Mouse (Mus musculus) neural tube, embryonic 13.5 days (tissue): Measurements from ENCODE around the gene Ltbr. TPM values are rescaled to one million over a fixed set of nuclear protein-coding genes. Genes with fewer than 3 reads are reported as not detected.

Source experiments
- ATAC-seq: fragments of 200-750 bp; cut with Nextera tagmentation; 2 replicates; pipeline ENCODE4 v1.8.0; 2017; ENCODE audit warnings: low read depth, mild to moderate bottlenecking, moderate TSS enrichment, moderate library complexity
- H3K27ac ChIP-seq: fragments of 300-500 bp; sonication (generic); replicated peaks from 2 replicates; pipeline ENCODE4 v1.5.1; 2015; ENCODE audit warnings: moderate library complexity, mild to moderate bottlenecking, inconsistent platforms
- H3K27me3 ChIP-seq: fragments of 300-500 bp; sonication (generic); 2 replicates; pipeline ENCODE4 v1.6.1; 2015; ENCODE audit warnings: mild to moderate bottlenecking, inconsistent platforms
- H3K36me3 ChIP-seq: fragments of 300-500 bp; sonication (generic); 2 replicates; pipeline ENCODE4 v1.6.1; 2015; ENCODE audit warnings: mild to moderate bottlenecking, inconsistent platforms
- H3K4me1 ChIP-seq: fragments of 300-500 bp; sonication (generic); replicated peaks from 2 replicates; pipeline ENCODE4 v1.6.1; 2015; ENCODE audit warnings: inconsistent platforms
- H3K4me2 ChIP-seq: fragments of 300-500 bp; sonication (generic); 2 replicates; pipeline ENCODE4 v1.6.1; 2015; ENCODE audit warnings: inconsistent platforms, mild to moderate bottlenecking, moderate library complexity
- H3K4me3 ChIP-seq: fragments of 300-500 bp; sonication (generic); 2 replicates; pipeline ENCODE4 v1.5.1; 2015; ENCODE audit warnings: mild to moderate bottlenecking, inconsistent platforms
- H3K9ac ChIP-seq: fragments of 300-500 bp; sonication (generic); 2 replicates; pipeline ENCODE4 v1.6.1; 2015; ENCODE audit warnings: moderate library complexity, mild to moderate bottlenecking, inconsistent platforms
- H3K9me3 ChIP-seq: fragments of 300-500 bp; sonication (generic); 2 replicates; pipeline ENCODE4 v1.6.1; 2016; ENCODE audit warnings: inconsistent platforms
- WGBS: fragments of 180-500 bp; shearing (Covaris S2); methylation state at CpG from one replicate; pipeline ENCODE4 v1.1.7; 2015; 5-methylcytosine and 5-hydroxymethylcytosine counted together
- polyA plus RNA-seq: library from polyadenylated mRNA; unstranded; fragments of >200 nt; fragmentation: Nextera tagmentation; extraction: Ambion mirVana; gene quantifications from 2 replicates; pipeline ENCODE4 v1.2.1, GENCODE M21; 2015

Gene Ltbr
- polyA plus RNA-seq, 1 experiment from 2014 or later: 17.5 TPM

DNA sequence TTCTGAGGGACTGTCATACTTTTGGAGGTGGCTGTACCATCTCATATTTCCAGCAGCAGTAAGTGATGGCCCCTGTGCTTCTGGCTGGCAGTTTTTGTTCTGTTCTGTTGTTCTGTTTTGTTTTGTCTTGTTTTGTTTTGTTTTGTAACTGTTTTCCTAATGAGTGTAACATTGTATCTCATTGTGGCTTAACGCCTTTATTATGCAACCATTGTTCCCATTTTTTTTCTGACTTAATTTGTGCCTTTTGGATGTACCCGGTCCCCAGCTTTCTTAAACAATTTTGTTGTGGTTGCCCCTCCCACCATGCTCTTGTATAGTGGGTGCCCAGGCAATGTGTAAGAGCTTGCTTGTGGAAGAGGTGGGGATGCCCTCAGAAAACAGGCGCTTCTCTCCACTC, 28.5 kb upstream of the Ltbr start:
- ATAC-seq: no peak
- Histone ChIP-seq H3K4me3 (no peak overlapping the region), H3K27me3 (no peaks in the 10 kb centered on the region), H3K9ac (no peak overlapping the region), H3K9me3 (no peaks in the 10 kb centered on the region), H3K4me2 (no peak overlapping the region), H3K4me1 (no peaks in the 10 kb centered on the region), H3K36me3 (no peaks in the 10 kb centered on the region), H3K27ac (no peak overlapping the region)
- WGBS: 42% methylated on average over 3 of the region's 3 CpGs

DNA sequence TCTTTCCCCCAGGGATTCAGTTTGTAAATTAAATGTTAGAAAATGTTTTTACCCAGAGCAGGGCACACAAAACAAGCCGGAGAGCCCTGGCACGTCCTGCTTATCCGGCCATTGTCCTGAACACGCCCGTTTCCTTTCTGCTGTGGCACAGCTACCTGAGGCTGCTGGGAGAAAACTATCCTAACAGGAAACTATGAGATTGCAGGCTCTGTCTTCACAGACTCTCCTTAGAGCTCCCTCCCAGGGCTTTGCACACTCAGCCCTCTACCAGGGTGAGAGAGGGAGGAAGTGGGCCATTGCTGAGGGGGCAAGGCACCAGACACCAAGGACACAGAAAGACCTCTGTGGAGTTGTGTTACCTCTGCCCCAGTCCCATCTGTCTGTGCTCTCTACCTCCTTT, 26.6 kb upstream of the Ltbr start:
- Histone ChIP-seq H3K4me3 (no peak overlapping the region), H3K36me3 (no peaks in the 10 kb centered on the region), H3K27me3 (no peaks in the 10 kb centered on the region), H3K9ac (no peak overlapping the region), H3K4me2 (no peak overlapping the region), H3K9me3 (no peaks in the 10 kb centered on the region), H3K27ac (peak overlapping the region; percentile 42; the same call in 1 of the 2 replicates), H3K4me1 (no peaks in the 10 kb centered on the region)
- WGBS: 78% methylated on average over 5 of the region's 5 CpGs
- no peak for ATAC-seq

DNA sequence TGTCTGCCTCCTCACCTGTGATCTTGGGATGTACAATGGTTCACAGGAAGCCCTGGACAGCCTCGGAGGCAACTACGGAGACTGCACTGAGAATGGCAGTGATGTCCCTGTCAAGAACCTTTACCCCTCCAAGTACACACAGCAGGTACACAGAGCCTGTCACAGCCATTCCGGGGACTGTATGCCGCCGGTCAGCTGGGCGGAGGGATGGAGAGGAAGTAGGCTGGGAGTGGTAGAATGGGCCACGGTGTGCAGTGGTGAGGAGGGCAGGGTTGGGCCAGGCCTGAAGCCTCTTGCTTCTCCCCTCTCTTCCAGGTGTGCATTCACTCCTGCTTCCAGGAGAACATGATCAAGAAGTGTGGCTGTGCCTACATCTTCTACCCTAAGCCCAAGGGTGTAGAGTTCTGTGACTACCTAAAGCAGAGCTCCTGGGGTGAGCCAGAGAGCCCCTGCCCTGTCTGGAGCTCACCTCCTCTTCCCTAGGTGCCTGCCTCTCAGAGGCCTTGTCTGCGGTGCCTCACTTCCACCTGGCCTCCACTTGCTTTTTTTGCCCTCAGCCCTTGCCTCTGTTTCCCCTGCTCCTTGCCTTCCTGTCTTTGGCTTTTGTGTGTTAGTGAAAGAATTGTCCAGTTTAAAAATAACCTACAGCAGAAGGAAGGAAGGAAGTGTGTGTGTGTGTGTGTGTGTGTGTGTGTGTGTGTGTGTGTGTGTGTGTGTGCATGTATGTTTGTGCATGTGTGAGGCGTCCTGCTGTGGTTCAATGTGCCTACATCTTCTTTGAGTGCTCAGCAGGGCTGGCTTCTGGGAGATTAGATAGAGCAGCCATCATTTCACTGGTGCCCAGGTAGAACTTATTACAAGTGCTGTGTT, 25.3 kb upstream of the Ltbr start:
- H3K27ac ChIP-seq: no peak overlapping the region
- WGBS: 78% methylated on average over 9 of the region's 9 CpGs
- ATAC-seq: no peak
- H3K4me2 ChIP-seq: no peak overlapping the region
- no peaks in the 10 kb centered on the region for H3K9me3 ChIP-seq
- no peak overlapping the region for H3K9ac ChIP-seq
- H3K27me3 ChIP-seq: no peaks in the 10 kb centered on the region
- no peak overlapping the region for H3K4me3 ChIP-seq
- H3K36me3 ChIP-seq: no peaks in the 10 kb centered on the region
- H3K4me1 ChIP-seq: no peaks in the 10 kb centered on the region

DNA sequence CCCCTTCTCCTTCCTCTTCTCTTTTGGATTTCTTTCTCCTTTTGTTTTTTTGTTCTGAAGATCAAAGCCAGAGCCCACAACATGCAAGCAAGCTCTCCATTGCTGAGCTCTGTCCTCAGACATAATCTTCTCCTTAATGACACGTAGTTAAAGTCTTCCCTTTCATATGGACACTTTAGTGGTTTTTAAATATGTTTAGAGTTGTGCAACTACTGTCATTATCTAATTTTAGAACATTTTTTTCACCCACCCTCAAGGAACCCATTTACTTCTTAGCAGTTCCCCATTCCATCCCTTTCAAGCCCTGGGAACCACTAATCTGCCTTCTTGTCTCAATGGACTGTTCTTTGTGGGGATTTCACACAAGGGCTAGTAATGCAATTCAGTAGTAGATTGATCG, 20.7 kb upstream of the Ltbr start:
- no peak for ATAC-seq
- no peaks in the 10 kb centered on the region for H3K36me3 ChIP-seq

DNA sequence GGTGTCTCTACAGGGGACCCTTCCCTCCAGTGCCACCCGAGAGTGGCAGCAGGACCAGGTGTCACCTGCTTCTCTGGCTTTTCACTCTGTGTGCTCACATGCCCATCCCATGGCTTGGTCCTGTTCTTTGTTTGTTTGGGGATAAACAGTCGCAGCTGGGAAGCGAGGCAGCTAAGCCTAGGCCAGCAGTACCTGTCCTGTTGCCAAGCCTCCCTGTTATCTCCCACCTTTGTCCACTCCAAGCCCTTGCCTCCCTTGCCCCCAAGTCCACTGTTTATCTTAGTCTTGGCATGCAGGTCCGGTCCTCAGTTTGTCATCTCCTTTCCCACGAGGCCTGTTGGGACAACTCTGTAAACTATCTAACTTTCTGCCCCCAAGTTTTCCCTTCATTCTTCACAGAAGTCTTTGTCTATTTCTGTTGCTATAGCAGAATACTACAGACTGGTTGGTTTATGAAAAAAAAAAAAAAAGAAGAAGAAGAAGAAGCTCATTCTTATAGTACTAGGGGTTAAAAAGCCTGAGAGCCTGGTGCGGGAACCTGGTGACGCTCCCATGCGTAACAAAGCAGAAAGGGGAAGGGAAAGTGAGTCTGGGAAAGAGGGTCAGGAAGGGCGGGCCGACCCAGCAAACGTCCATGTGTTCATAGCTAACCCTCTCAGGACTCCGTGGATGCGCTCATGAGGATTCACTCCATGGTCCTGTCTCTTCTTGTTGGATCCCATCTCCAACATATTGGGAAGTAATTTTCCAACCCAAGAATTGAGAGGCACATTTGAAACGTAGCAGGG, 19.6 kb upstream of the Ltbr start:
- H3K27ac ChIP-seq: no peak overlapping the region
- H3K4me3 ChIP-seq: no peak overlapping the region
- peaks cover 5% of the 10 kb centered on the region; the same call in 1 of the 2 replicates for H3K4me1 ChIP-seq
- H3K9ac ChIP-seq: no peak overlapping the region
- no peak overlapping the region for H3K4me2 ChIP-seq
- WGBS: 79% methylated on average over 14 of the region's 14 CpGs
- no peak for ATAC-seq
- no peaks in the 10 kb centered on the region for H3K36me3 ChIP-seq
- no peaks in the 10 kb centered on the region for H3K9me3 ChIP-seq
- no peaks in the 10 kb centered on the region for H3K27me3 ChIP-seq

More for the DNA sequence above, 20.7 kb upstream of the Ltbr start:
- Histone ChIP-seq H3K4me3 (no peak overlapping the region), H3K4me2 (no peak overlapping the region), H3K4me1 (peaks cover 5% of the 10 kb centered on the region; the same call in 1 of the 2 replicates), H3K9me3 (no peaks in the 10 kb centered on the region), H3K27me3 (no peaks in the 10 kb centered on the region), H3K27ac (no peak overlapping the region), H3K9ac (no peak overlapping the region)
- 39% methylated on average over 2 of the region's 2 CpGs for WGBS

DNA sequence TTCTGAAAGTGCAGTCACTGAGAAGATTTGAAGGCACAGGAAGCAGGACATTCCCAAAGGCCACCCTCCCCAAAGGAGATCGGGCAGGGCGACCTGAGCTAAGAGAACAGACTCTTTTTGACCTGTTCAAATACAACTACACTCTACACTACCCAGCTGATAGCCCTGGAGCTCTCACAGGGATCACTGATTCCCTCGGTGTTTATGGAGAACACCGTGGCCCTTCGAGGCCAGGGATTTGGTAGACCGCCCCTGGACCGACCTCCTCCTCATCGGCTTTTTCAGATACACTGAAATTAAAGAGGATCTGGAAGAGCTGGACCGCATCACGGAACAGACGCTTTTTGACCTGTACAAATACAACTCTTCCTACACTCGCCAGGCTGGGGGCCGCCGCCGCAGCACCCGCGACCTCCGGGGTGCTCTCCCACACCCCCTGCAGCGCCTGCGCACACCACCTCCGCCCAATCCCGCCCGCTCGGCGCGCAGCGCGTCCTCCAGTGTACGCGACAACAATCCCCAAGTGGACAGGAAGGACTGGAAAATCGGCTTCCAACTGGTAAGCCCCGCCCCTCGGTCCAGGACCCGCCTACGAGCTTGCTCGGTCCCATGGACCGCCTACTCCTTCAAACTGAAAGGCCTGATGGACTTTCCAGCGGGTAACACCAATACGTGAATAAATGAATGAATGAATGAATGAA, 17.1 kb upstream of the Ltbr start:
- no peaks in the 10 kb centered on the region for H3K36me3 ChIP-seq
- no peak overlapping the region for H3K27ac ChIP-seq
- no peaks in the 10 kb centered on the region for H3K9me3 ChIP-seq
- H3K9ac ChIP-seq: peak overlapping the region; percentile 68
- H3K27me3 ChIP-seq: no peaks in the 10 kb centered on the region
- H3K4me1 ChIP-seq: peaks cover 5% of the 10 kb centered on the region; the same call in 1 of the 2 replicates
- H3K4me3 ChIP-seq: peak overlapping the region; percentile 47
- peak; percentile 90 for ATAC-seq
- WGBS: under 1% methylated on average over 39 of the region's 39 CpGs
- H3K4me2 ChIP-seq: peak overlapping the region; percentile 75

DNA sequence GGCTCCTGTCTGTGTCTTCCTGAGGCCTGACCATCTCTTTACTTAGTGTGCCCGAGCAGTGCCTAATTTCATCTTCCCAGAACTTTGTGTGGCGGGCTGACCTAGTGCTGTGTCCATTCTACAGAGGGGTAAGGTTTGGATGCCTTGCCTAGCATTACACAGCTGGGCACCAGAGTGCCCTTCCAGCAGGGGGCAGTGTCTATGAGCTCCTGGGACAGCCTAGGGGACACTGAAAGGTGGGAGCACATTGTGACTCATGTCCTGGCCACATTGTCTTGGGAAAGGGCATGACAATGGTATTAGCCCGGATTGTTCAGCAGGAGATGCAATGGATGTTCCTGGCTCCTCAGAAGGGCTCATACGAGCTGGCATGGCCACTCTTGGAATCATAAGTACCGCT, 14.6 kb upstream of the Ltbr start:
- Histone ChIP-seq H3K27me3 (peaks cover 7% of the 10 kb centered on the region), H3K36me3 (no peaks in the 10 kb centered on the region), H3K9ac (no peak overlapping the region), H3K27ac (no peak overlapping the region), H3K4me3 (no peak overlapping the region), H3K4me2 (no peak overlapping the region), H3K9me3 (no peaks in the 10 kb centered on the region), H3K4me1 (peaks cover 5% of the 10 kb centered on the region; the same call in 1 of the 2 replicates)
- no peak for ATAC-seq
- 81% methylated on average over 5 of the region's 5 CpGs for WGBS

DNA sequence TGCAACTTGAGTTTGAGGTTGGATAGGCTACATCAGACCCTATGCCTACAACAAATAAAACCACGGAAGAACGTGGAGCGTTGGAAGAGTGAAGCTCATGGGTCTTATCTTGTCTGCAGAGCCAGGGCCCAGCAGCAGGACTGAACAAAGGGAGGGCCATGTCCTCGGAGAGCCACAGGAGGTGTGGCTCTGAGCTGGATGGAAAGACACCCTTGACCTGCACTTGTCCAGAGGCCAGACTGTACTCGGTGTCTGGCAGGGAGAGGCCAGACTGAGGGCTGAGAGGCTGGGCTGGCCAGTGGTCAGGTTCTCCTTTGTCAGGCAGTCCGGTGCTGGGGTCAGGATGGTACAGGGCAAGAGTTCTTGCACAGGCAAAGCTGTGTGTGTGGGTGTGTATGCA, 11.7 kb upstream of the Ltbr start:
- WGBS: 72% methylated on average over 6 of the region's 6 CpGs
- H3K4me3 ChIP-seq: no peak overlapping the region

DNA sequence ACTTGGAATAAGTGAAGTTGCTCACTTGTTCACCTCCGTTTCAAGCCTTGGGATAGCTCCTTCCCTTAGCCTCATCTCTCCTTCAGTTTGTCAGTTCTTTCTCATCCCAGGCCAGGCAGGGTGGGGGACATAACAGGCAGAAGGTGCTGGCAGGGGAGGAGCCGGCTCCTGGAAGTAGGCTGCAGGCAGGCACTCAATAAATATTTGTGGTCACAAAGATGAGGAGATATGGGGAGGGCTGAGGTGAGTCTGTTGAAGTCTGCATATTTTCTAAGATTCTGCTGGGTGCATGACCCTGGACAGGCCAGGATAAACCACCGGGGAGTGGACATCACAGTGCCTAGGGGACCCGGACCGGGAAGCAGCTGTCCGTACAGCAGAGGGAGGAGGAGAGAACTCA, 9.9 kb upstream of the Ltbr start:
- peaks cover 50% of the 10 kb centered on the region for H3K27me3 ChIP-seq
- H3K4me2 ChIP-seq: no peak overlapping the region
- no peaks in the 10 kb centered on the region; the same call in 1 of the 2 replicates for H3K4me1 ChIP-seq
- H3K4me3 ChIP-seq: no peak overlapping the region
- WGBS: 68% methylated on average over 6 of the region's 6 CpGs
- no peak overlapping the region for H3K9ac ChIP-seq
- no peak for ATAC-seq
- H3K27ac ChIP-seq: no peak overlapping the region
- no peaks in the 10 kb centered on the region for H3K9me3 ChIP-seq
- no peaks in the 10 kb centered on the region for H3K36me3 ChIP-seq

More for the DNA sequence above, 11.7 kb upstream of the Ltbr start:
- no peak overlapping the region for H3K27ac ChIP-seq
- H3K9me3 ChIP-seq: no peaks in the 10 kb centered on the region
- H3K9ac ChIP-seq: no peak overlapping the region
- no peaks in the 10 kb centered on the region for H3K36me3 ChIP-seq
- H3K27me3 ChIP-seq: peaks cover 36% of the 10 kb centered on the region
- H3K4me2 ChIP-seq: no peak overlapping the region
- H3K4me1 ChIP-seq: peaks cover 2% of the 10 kb centered on the region
- no peak for ATAC-seq

DNA sequence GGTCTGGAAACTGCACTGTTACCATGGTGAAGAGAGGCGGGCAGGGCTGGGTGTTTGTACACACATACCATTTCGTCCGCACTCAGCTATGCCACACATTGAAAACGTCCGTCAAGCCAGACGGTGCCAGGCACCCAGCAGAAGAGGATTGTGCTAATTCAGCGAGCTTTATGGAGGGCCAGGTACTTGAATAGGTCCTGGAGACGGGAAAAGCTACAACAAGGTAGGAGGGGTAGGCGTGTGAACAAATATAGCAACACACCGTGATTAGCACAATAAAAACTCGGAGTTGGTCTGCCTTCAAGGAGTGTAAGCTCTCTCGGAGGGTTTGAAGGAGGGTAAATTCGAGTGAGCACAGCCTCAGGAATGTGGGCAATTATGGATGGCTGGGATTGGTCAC, 9.1 kb upstream of the Ltbr start:
- peaks cover 50% of the 10 kb centered on the region for H3K27me3 ChIP-seq
- WGBS: 60% methylated on average over 13 of the region's 13 CpGs
- no peak for ATAC-seq

DNA sequence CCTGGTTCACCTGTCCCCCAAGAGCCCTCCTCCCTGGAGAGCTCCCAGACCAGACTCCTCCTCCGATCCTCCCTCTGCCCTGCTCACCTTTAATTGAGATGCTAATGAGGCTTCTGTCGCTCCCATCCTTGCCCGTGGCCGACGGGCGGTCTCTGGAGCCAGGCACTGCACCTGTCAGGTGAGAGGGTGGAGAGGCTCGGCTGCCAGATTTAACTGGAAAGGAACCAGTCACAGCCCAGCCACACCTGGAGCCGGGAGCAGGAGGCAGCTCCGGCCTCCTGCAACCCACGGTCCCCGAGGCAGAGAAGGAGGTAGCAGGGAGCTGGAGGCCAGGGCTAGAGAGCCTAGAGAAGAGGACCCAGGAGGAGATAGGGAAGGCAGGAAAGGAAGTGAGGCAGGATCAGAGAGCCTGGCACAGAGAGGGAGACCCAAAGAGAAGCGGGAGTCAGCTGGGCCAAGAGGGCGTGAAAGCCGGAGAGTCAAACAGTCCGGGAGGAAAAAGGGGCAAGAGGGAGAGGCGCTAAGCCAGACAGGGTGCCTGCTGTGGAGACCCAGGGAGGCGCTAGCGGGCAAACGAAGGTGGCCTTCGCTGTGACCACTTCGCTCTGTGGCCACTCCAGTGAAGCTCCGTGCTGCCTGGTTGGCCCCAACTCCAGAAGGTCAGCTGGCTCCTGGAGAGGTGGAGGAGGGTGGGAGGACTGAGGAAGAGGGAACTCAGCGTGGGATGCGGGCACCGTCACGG, 7.6 kb upstream of the Ltbr start:
- WGBS: 7% methylated on average over 26 of the region's 26 CpGs
- Histone ChIP-seq H3K27ac (no peak overlapping the region), H3K4me2 (no peak overlapping the region), H3K9ac (no peak overlapping the region), H3K4me3 (no peak overlapping the region), H3K36me3 (no peaks in the 10 kb centered on the region), H3K27me3 (peaks cover 50% of the 10 kb centered on the region), H3K9me3 (no peaks in the 10 kb centered on the region), H3K4me1 (no peaks in the 10 kb centered on the region; the same call in 1 of the 2 replicates)
- no peak for ATAC-seq

More for the DNA sequence above, 9.1 kb upstream of the Ltbr start:
- Histone ChIP-seq H3K4me1 (no peaks in the 10 kb centered on the region; the same call in 1 of the 2 replicates), H3K27ac (no peak overlapping the region), H3K9me3 (no peaks in the 10 kb centered on the region), H3K9ac (no peak overlapping the region), H3K36me3 (no peaks in the 10 kb centered on the region), H3K4me3 (no peak overlapping the region), H3K4me2 (no peak overlapping the region)
